Mouse (Mus musculus) left cerebral cortex, adult 11 months (tissue): ENCODE data around the gene Rtp1.

Source experiments
- DNase-seq: peaks from one replicate; pipeline ENCODE4 v3.0.0; 2022; ENCODE audit warnings: low spot score

The Rtp1 gene

DNA sequence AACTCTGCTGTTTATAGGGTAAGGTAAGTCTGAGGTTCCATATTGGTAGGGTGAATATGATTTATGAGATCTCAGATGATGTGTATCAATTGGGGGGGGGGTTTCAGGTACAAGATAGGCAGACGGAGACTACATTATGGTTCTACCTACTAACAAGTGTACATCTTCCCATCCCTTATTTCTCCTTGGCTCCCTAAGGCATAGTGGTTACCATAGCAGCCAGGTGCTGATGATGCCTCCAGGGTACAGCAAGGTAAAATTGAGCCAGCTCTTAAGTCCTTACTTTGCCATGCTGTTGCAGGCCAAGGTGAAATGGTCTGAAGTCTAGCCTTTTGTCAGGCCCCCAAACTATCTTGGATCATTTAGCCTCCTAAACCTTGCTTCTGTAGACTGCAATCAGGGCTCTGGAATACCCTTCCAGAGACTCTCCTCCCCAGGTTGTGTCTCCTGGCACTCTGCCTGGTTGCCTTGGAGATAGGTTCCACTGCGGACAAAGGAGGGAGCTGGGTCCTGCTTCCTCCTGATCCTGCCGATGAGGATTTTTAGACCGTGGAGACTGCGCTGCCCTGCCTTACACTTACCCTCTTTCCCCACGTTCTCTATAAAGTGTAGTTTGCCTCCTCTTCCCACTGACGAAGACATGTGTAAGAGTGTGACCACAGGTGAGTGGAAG is at the start of gene Rtp1:
Gene Rtp1 (plus strand): TSS at position 487 of the 673 bp plus-strand sequence.
- no peak for DNase-seq

DNA sequence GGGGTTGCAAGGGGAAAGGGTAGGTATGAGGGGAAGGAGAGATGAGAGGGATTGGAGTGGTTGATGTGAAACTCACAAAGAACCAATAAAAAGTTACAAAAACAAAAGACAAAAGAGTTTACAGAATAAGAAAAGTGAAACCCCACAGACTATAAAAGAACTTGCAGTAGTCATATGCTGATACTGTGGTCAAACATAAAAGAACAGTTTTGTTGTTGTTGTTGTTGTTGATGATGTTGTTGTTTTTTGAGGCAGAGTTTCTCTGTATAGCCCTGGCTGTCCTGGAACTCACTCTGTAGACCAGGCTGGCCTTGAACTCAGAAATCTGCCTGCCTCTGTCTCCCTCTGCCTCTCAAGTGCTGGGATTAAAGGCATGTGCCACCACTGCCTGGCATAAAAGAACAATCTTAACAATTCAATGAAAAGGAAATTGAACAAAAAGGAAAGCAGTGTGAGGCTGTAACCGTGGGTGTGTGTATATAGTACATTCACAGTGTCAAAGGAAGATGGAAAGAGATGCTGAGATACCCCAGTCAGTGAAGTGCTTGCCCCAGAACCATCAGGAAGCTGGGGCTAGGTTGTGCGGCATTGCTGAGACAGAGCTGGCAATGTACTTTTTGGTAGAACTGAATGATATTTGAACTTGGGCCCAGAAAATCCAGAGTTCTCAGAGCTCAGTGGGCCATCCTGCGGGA is 49.2 kb upstream of the Rtp1 start:
- no peak for DNase-seq

DNA sequence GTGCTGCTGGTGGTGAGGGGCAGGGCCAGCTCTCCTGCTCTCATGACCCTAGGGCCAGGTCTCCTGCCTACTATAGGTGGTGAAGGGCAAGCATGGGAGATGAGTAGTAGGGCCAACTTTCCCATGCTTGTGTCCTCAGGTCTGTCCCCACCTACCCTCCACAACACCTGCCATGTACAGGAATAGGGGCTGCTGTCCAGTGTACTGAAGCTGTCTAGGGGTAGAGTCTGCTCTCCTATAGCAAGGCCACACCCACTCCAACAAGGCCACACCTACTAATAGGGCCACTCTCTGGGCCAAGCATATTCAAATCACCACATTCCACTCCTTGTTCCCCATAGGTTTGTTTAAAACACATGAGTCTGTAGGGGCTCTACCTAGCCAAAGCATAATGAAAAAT is 44.6 kb upstream of the Rtp1 start:
- DNase-seq: no peak

DNA sequence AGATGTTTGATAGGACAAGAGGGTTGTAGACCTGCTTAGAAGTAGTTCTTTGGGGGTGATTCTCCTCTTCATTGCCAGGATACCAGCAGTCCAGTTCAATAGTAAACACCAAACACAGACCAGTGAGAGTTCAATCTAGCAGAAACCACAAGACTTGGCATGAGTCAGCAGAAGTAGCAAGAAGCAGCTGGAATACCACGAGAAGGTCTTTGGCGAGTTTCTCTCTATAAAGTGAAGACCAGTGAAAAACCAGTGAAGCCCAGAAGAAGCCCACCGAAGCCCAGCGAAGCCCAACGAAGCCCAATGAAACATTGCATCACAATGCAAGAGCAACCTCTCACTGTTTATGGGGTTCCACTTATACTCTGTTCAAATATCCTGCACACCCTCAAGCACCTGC is 31.0 kb upstream of the Rtp1 start:
- no peak for DNase-seq

DNA sequence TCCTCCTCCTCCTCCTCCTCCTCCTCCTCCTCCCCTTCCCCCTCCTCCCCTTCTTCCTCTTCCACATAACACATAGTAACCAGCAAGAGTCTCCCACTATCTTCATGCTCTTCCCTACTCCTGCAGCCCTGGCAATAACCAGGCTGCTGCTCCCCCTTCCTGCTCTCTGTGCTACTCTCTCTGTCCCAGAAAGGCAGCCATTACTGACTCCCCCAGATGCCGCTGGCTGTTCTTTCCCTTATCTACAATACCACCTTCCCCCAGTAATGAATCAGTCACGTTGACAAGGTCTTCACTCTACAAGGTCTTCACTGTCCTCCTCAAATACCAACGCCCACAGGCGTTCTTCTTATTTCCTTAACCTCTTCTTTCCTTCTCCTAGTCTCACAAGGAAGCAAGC is 27.5 kb upstream of the Rtp1 start:
- DNase-seq: no peak

DNA sequence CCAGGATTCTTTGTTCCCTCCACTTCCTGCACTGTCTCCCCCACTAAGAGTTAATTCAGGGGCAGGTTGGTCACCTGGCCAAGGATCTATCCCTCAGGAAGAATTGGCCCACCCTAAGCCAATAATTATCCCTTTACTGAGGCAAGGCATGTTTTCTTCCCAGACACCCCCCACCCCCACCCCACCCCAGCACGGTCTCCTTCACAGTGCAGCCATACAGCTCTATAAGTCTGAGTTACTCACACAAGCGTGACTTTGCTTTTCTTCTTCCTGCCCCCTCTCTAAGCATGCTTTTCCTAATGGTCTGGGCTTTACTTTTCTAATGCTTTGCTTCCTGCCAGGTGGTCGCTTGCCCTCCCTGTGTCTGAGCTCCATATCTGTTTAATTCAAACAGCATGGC is 27.0 kb upstream of the Rtp1 start:
- DNase-seq: no peak

DNA sequence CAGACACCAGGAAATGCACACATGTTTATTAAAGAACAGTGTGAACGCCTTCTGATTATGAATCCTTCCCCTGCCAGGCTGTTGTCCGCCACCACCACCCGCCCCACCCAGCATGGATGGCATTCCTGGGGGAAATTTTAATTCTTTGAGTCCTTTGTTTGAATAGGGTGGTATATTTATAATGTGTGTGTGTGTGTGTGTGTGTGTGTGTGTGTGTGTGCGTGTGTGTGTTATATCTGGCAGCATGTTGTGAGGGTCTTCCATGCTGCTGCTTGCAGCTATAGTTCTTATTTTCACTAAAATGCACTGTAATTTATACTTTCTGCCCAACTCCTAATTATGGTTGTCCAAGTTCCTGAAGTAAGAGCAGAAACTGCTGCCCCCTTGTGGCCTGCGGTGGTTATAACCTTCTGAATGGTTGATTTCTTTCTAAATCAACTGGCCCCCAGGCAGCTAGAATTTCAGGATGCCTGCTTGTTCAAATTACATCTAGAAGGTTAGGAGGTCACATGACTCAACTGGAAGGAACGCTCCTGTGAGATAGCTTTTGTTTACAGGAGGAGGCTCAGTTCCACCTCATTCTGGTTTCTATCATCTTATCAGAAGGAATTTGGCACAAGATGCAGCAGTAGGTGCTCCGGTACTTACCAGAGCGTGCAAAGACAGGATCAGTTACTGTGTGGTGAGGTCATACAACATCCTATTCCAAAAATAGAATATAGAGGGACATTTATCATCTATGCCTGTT is 25.8 kb upstream of the Rtp1 start:
- peak; percentile 37 for DNase-seq

DNA sequence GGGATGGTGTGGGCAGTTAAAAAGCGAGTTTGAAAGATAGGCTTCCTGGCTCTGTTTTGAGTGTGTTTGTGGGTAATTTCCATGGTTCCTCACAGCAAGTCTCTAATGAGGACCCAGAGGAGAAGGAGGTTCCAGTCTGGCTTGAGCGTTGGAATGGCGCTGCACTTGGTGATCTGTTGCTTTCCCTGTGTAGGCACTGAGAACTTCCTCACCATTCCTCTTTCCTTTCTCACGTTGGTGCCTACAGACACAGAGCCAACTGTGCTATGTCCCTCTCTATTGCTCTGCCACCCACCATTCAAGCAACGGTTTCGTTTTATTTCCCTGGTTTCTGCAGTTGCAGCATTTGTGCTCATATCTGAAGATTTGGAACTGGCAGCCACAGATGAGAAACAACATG is 16.0 kb upstream of the Rtp1 start:
- no peak for DNase-seq

DNA sequence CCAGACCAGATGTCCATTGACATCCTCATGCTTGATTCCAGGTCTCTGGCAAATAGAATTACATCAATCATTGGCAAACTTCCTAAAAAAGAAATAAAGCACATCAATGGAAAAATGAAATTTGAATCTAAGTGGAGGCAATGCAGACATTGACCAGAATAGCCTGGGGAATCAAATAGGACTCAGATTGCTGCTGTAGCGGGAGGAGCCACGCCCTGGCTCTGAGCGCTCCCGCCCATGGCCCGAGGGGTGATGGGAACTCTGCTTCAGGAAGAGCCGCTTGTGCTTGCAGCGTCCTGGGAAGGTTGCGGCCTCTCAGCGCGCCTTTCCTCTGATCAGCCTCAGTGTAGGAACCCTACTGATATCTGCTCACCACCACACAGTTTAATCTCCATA is 12.7 kb upstream of the Rtp1 start:
- no peak for DNase-seq

DNA sequence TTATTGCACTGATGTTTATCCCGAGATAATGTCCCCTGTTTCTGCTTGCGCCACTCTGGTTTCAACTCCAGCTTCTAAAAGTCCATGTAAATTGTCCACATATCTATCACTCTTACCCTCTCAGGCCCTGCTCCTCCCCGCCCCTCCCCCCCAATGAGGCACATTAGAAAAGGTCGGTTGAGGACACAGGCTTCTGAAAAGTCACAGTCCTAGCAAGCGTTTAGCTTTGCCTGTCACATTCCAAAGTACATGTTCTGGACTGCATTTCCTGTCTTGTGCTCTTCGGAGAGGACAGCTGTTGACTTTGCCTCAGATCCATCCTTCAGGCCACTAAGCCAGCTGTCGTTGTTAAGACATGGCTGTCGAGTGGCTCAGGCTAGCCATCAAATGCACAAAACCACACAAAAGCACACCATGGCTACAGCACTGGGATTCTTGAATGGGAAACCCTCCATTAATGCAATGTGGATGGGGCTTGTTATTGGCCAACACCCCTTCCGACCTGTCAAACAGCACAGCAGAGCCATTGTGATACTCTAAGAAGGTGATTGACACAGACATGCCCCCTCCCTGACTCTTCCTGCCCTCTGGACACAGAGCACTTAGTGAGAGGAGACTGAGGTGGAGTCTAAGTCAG is 12.2 kb upstream of the Rtp1 start:
- DNase-seq: no peak

DNA sequence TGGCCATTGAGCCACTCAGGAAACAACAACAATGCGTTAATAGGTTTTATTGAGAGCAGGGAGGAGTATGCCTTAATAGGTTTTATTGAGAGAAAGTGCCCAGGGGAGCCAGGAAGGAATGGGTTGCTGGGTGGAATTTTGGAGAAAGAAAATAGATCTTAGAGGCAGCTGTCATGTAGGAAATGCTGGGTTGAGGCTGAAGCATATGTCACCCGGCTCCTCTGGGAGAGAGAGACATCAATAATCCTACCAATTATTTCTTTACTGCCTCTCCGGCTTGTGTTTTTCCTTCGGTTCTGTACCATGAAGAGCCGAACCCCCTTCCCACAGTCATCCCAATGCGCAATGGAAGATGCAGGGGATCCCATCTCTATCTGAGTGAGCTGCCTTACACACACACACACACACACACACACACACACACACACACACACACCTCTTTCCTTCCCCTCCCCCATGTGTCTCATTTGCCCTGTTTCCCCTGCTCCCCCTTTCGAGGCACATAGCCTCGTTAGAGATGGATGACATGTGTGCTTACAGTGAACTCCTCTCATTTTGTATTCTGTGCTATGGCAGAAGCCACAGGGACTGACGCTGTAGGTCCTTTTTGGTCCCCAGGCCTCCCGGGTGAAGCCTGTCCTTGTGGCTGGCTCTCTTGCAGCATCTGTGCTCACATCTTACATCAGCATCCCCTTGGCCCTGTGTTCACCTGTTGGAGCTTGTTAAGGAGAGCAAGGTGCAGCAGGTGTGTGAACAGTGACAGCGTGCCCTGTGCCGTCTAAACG is 11.3 kb upstream of the Rtp1 start:
- DNase-seq: no peak

DNA sequence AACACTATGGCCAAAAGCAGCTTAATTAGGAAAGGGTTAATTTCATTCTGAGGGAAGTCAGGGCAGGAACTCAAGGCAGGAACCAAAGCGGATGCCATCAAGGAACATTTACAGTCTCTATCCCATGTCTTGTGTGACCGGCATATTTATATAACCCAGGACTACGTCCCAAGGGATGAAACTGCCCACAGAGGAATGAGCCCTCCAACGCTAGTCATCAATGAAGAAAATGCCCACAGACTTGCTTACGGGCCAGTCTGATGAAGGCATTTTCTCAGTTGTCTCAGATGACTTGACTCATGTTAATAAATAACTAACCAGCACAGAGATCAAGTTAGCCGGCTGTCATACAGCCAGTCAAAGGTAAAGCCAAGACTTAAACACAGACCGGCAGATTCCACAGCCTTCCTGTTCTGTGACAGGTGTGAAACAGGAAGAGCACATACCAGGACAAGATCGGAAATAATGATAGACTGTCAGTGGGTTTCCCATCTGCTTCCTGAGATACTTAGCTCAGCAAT is 9.3 kb upstream of the Rtp1 start:
- DNase-seq: no peak

DNA sequence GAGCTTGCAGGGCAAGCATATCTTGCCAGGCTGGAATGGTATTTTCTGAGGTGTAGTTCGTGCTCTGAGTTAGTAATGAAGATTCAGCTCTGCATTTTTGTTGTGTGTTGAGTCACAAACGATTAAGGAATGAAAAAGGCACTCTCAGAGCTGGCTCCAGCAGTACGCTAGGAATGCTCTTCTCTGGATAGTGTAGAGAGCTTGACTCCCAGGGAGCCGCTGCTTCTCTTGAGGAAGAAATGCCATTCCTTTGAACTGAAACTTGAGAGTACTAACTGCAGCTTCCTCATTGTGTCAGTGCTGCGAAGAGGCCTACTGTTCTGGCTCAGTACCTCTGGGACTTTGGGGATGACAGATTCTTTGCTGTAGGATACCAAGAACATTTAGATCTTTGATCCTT is 5.1 kb upstream of the Rtp1 start:
- DNase-seq: no peak

DNA sequence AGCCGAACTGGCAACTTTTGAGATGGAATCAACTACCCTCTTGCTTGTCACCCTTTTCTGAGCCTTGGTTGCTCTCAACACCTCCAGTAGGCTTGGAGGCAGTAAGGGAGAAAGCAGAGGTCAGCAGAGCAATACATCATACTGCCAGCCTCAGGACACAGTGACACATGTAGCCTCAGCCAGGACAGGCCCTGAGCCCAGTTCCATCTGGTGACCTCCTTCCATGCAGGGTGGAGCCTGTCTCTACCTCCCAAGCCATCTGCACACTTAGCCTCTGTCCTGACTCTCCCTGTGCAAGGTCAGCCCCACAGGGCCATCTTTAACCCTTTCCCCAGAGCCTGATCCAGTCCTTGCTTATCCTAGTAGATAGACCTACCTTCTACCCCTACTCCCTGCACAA is 1.2 kb upstream of the Rtp1 start:
- no peak for DNase-seq

DNA sequence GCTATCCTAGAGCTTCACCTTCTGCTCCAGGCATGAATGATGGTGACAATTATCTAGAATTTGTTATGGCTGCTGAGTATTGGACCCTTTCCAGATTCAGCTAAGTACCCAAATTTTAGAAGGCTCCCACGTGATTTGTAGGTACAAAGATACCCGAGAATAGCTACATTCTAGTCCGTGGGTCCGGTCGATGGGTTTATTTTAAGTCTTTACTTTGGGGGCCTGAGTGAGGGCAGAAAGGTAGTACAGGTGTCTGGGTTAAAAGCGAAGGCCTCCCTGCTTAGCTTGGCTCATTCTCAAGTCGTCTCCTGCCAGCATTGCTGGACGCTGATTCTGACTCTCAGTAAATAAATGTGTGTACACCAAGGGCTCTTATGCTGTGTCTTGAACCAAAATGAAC is 1.1 kb downstream of the Rtp1 start:
- no peak for DNase-seq

DNA sequence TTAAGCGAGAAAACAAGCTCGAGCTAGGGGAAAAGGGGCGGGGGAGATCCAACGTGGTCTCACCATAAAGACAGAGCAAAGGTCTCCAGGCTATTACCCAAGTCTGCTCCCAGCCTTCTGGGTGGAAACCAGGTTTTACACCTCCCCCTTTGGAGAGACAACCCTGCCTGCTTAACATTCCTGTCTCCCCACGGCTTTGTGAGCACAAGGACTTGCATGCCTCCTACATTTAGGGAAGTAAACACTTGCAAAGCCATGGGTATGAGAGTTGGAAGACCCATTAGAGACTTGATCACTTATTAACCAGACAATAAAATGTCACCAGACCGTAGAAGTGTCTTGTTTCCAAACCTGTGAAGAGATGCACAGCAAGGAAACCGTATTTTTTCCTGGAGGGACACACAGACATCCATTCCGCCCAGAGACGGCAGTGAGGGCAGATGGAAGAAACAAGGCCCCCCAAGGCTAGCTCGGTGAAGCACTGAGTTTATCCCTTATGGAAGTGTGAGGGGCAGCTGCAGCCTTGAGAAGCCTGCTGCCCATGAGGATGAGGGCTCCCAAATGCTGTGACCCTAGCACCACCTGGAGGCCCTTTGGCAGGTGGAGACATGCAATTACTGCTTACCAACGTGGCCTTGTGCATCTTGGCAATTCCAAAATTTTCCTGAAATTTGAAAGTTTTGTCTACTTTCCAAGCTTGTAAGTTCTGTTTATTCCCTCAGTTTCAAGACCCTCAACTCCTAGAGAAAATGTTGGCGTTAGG is 8.7 kb downstream of the Rtp1 start:
- DNase-seq: no peak

DNA sequence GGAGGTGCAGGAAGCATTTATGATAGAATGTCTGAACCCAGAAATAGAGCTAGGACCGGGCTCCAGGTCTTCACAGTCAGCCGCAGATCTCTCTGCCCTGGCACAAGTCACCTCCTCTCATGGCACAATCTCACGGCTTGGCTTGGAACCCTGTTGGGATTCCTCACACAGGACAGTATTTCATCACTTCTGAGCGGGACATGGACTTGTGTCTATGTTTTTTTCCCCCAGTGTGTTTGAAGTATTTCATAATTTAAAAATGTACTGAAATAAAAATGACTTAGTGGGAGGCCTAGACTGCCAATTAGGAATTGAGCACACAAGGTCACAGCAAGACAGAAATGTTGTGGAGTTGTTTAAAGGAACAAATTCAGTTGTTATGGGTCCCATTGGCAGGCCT is 15.3 kb downstream of the Rtp1 start:
- no peak for DNase-seq

DNA sequence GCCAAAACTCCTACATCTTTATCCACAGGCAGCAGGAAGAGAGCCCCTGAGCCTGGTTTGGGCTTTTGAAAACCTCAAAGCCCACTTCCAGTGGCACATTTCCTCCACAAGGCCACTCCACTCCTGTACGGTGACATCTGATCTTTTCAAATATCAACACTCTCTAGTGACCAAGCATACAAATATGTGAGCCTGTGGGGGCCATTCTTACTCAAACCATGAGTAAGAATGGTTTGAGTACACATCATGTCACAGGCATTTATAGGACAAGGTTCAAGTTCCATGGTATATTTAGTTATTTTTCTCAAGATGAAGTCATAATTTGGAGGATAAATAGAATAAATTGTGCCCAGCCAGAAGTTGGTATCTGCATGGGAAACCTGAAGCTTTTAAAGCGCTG is 21.0 kb downstream of the Rtp1 start:
- DNase-seq: no peak

DNA sequence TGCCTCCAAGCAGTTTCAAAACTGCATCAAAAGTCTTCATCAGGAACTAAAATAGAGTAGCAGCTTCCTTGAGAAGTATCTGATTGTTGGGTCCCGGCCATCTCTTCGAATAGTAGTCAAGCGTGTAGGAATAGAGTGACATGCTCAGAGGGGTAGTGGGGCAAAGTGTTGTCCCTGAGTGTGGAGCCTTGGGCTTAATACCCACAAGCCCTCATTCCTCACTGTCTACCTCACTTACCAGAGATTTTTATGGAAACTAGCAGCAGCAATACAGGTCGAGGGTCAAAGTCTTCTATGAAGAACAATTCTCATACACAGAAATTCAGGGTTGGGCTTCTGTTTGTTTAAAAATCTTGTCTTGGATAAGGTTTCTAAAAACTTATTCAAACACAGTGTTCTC is 21.9 kb downstream of the Rtp1 start:
- DNase-seq: no peak

DNA sequence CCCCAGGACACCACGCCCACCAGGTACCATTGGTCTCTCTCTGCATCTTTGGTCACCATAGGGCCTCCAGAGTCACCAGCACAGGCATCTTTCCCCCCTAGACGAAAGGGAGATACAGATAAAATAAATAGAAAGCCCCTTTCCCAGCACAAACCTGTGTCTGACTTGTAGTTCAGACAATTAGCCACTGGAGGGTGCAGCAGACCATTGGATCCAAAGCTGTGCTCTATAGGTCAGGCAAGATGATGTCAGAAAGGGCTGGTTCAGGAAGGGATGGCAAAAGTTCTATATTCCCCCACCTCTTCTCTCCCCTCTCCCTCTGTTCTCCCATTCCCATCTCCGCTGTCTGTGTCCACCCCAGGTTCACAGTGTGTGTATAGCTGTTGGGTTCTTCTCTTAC is 23.5 kb downstream of the Rtp1 start:
- peak; percentile 19 for DNase-seq

DNA sequence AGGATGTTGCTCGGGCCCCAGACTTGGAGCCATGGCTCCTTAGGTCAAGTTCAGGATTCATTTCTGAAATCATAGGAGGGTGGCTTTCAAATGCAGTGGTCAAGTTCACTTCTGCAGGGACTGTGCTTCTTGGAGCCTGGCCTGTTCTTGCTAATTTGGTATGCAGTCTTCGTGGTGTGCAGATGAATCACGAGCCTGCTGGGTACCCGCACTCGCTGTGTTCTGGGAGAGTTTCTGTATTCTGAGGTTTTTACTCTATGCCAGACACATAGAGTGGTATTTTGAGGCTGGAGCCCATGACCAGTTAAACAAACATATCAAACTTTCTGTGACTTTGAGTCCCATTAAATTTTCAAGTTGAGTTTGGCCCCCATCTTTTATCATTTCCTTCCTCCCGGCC is 25.4 kb downstream of the Rtp1 start:
- no peak for DNase-seq
